Mouse (Mus musculus): ENCODE measurements at regions not wholly inside any gene's neighbourhood (a gene's known extent, or its start where the extent isn't known, plus 50 kb on each side); places are given as distances from the start of the nearest gene placed in this dataset.
"Not testable (repeated sequence)": the region's sequence is repeated elsewhere in the genome, so short reads cannot be mapped to it uniquely, and the experiment has no call there.

GRCm38 (mm10) chr13:102011965-102012364 lies 243.9 kb upstream of the Pik3r1 start:
- H3K4me3 ChIP-seq = no peak overlapping the region
- no peaks in the 10 kb centered on the region for H3K4me1 ChIP-seq
- H3K4me2 ChIP-seq = no peak overlapping the region
- H3K36me3 ChIP-seq = no peaks in the 10 kb centered on the region
- H3K27ac ChIP-seq = no peak overlapping the region
- WGBS = 69% methylated on average over 2 of the region's 2 CpGs
- no peaks in the 10 kb centered on the region for H3K9me3 ChIP-seq
- no peaks in the 10 kb centered on the region for H3K27me3 ChIP-seq
- no peak for ATAC-seq (ENCODE audit: borderline replicate concordance, extremely low read depth, low FRiP score, low TSS enrichment)
- H3K9ac ChIP-seq = no peak overlapping the region

- Histone ChIP-seq H3K4me3 (no peak overlapping the region), H3K9ac (no peak overlapping the region), H3K36me3 (no peaks in the 10 kb centered on the region), H3K27ac (no peak overlapping the region), H3K4me2 (no peak overlapping the region), H3K4me1 (no peaks in the 10 kb centered on the region), H3K27me3 (no peaks in the 10 kb centered on the region), H3K9me3 (no peaks in the 10 kb centered on the region)
- no peak for ATAC-seq (ENCODE audit: borderline replicate concordance, extremely low read depth, low FRiP score, low TSS enrichment)
- WGBS = 88% methylated on average over 2 of the region's 2 CpGs
These were observed 246.5 kb upstream of the Pik3r1 start for GRCm38 (mm10) chr13:102014514-102014913.

GRCm38 (mm10) chr13:102014958-102015357 lies 246.9 kb upstream of the Pik3r1 start:
- Histone ChIP-seq H3K4me3 (no peak overlapping the region), H3K4me1 (no peaks in the 10 kb centered on the region), H3K27ac (no peak overlapping the region), H3K36me3 (no peaks in the 10 kb centered on the region), H3K27me3 (no peaks in the 10 kb centered on the region), H3K4me2 (no peak overlapping the region), H3K9me3 (no peaks in the 10 kb centered on the region), H3K9ac (no peak overlapping the region)
- 73% methylated on average over 3 of the region's 3 CpGs for WGBS
- ATAC-seq (ENCODE audit: borderline replicate concordance, extremely low read depth, low FRiP score, low TSS enrichment) = no peak

- Histone ChIP-seq H3K27me3 (no peaks in the 10 kb centered on the region), H3K27ac (no peak overlapping the region), H3K9ac (no peak overlapping the region), H3K36me3 (no peaks in the 10 kb centered on the region), H3K4me3 (no peak overlapping the region), H3K4me1 (no peaks in the 10 kb centered on the region), H3K9me3 (no peaks in the 10 kb centered on the region), H3K4me2 (no peak overlapping the region)
- no peak for ATAC-seq (ENCODE audit: borderline replicate concordance, extremely low read depth, low FRiP score, low TSS enrichment)
- 73% methylated on average over 5 of the region's 5 CpGs for WGBS
These were observed 248.5 kb upstream of the Pik3r1 start for GRCm38 (mm10) chr13:102016518-102016917.

- Histone ChIP-seq H3K4me3 (no peak overlapping the region), H3K27ac (no peak overlapping the region), H3K4me1 (no peaks in the 10 kb centered on the region), H3K27me3 (no peaks in the 10 kb centered on the region), H3K9me3 (no peaks in the 10 kb centered on the region), H3K36me3 (no peaks in the 10 kb centered on the region), H3K4me2 (no peak overlapping the region), H3K9ac (no peak overlapping the region)
- 68% methylated on average over 1 of the region's 1 CpGs for WGBS
- ATAC-seq (ENCODE audit: borderline replicate concordance, extremely low read depth, low FRiP score, low TSS enrichment) = no peak
These were observed 254.3 kb upstream of the Pik3r1 start for GRCm38 (mm10) chr13:102022273-102022672.

- ATAC-seq (ENCODE audit: borderline replicate concordance, extremely low read depth, low FRiP score, low TSS enrichment) = no peak
- Histone ChIP-seq H3K36me3 (no peaks in the 10 kb centered on the region), H3K27ac (no peak overlapping the region), H3K9ac (no peak overlapping the region), H3K4me3 (no peak overlapping the region), H3K4me1 (no peaks in the 10 kb centered on the region), H3K9me3 (no peaks in the 10 kb centered on the region), H3K27me3 (no peaks in the 10 kb centered on the region), H3K4me2 (no peak overlapping the region)
- WGBS = 85% methylated on average over 4 of the region's 4 CpGs
These were observed 254.7 kb upstream of the Pik3r1 start for GRCm38 (mm10) chr13:102022757-102023156.

GRCm38 (mm10) chr13:102023624-102024023 lies 255.6 kb upstream of the Pik3r1 start:
- no peak overlapping the region for H3K27ac ChIP-seq
- H3K4me3 ChIP-seq = no peak overlapping the region
- H3K27me3 ChIP-seq = no peaks in the 10 kb centered on the region
- 94% methylated on average over 1 of the region's 1 CpGs for WGBS
- no peaks in the 10 kb centered on the region for H3K36me3 ChIP-seq
- H3K4me2 ChIP-seq = no peak overlapping the region
- ATAC-seq (ENCODE audit: borderline replicate concordance, extremely low read depth, low FRiP score, low TSS enrichment) = no peak
- no peaks in the 10 kb centered on the region for H3K9me3 ChIP-seq
- H3K9ac ChIP-seq = no peak overlapping the region
- no peaks in the 10 kb centered on the region for H3K4me1 ChIP-seq

GRCm38 (mm10) chr13:102025138-102025537 lies 257.1 kb upstream of the Pik3r1 start:
- Histone ChIP-seq H3K4me1 (no peaks in the 10 kb centered on the region), H3K9ac (no peak overlapping the region), H3K36me3 (no peaks in the 10 kb centered on the region), H3K27ac (no peak overlapping the region), H3K4me3 (no peak overlapping the region), H3K4me2 (no peak overlapping the region), H3K9me3 (no peaks in the 10 kb centered on the region), H3K27me3 (no peaks in the 10 kb centered on the region)
- no peak for ATAC-seq (ENCODE audit: borderline replicate concordance, extremely low read depth, low FRiP score, low TSS enrichment)
- WGBS = 86% methylated on average over 3 of the region's 3 CpGs

GRCm38 (mm10) chr13:102025547-102025946 lies 257.5 kb upstream of the Pik3r1 start:
- WGBS = 69% methylated on average over 2 of the region's 2 CpGs
- H3K36me3 ChIP-seq; H3K4me3 ChIP-seq; H3K4me1 ChIP-seq; H3K27ac ChIP-seq; H3K27me3 ChIP-seq; ATAC-seq (ENCODE audit: borderline replicate concordance, extremely low read depth, low FRiP score, low TSS enrichment); H3K9ac ChIP-seq; H3K9me3 ChIP-seq; H3K4me2 ChIP-seq: not testable (repeated sequence)

GRCm38 (mm10) chr13:102031416-102031815 lies 263.4 kb upstream of the Pik3r1 start:
- WGBS = 75% methylated on average over 4 of the region's 4 CpGs
- H3K27me3 ChIP-seq = no peaks in the 10 kb centered on the region
- no peaks in the 10 kb centered on the region for H3K36me3 ChIP-seq
- H3K4me3 ChIP-seq = no peak overlapping the region
- no peak overlapping the region for H3K27ac ChIP-seq
- H3K4me2 ChIP-seq = no peak overlapping the region
- ATAC-seq (ENCODE audit: borderline replicate concordance, extremely low read depth, low FRiP score, low TSS enrichment) = no peak
- no peak overlapping the region for H3K9ac ChIP-seq
- no peaks in the 10 kb centered on the region for H3K9me3 ChIP-seq
- 0 out of 2 replicates have a peak, but pooled peaks cover 7% of the 10 kb centered on the region for H3K4me1 ChIP-seq

GRCm38 (mm10) chr13:102034484-102034883 lies 266.5 kb upstream of the Pik3r1 start:
- no peaks in the 10 kb centered on the region for H3K36me3 ChIP-seq
- no peaks in the 10 kb centered on the region for H3K27me3 ChIP-seq
- no peak overlapping the region for H3K9ac ChIP-seq
- H3K4me2 ChIP-seq = no peak overlapping the region
- 0 out of 2 replicates have a peak, but pooled peaks cover 7% of the 10 kb centered on the region for H3K4me1 ChIP-seq
- H3K27ac ChIP-seq = no peak overlapping the region
- no peak overlapping the region for H3K4me3 ChIP-seq
- ATAC-seq (ENCODE audit: borderline replicate concordance, extremely low read depth, low FRiP score, low TSS enrichment) = no peak
- 26% methylated on average over 4 of the region's 4 CpGs for WGBS
- H3K9me3 ChIP-seq = no peaks in the 10 kb centered on the region

- no peak for ATAC-seq (ENCODE audit: borderline replicate concordance, extremely low read depth, low FRiP score, low TSS enrichment)
- Histone ChIP-seq H3K9me3 (no peaks in the 10 kb centered on the region), H3K27ac (no peak overlapping the region), H3K36me3 (no peaks in the 10 kb centered on the region), H3K4me2 (no peak overlapping the region), H3K4me3 (no peak overlapping the region), H3K27me3 (no peaks in the 10 kb centered on the region), H3K9ac (no peak overlapping the region), H3K4me1 (0 out of 2 replicates have a peak, but pooled peaks cover 7% of the 10 kb centered on the region)
- WGBS = 74% methylated on average over 5 of the region's 5 CpGs
These were observed 268.0 kb upstream of the Pik3r1 start for GRCm38 (mm10) chr13:102036001-102036400.

Measured in lung, embryonic 15.5 days (tissue).